Mouse (Mus musculus) myocyte (in vitro differentiated cells): ENCODE results near the gene Rxfp3.

Experiments
- MYOD1 ChIP-seq, 3 experiments: IDR thresholded peaks; one replicate each; pipeline ENCODE4 v1.6.1; 2011; ENCODE audit warnings: control low read depth in 2 of 3, low read depth in 2 of 3, mild to moderate bottlenecking in 2 of 3, moderate library complexity in 1 of 3; ENCODE audit not compliant: insufficient read length in 2 of 3, control insufficient read depth in 1 of 3
- MYOG ChIP-seq, 3 experiments: IDR thresholded peaks; one replicate each; pipeline ENCODE4 v1.6.1; 2011; ENCODE audit warnings: control low read depth in 2 of 3, low read depth in 2 of 3, mild to moderate bottlenecking in 2 of 3; ENCODE audit not compliant: insufficient read length in 2 of 3, control insufficient read depth in 1 of 3, insufficient read depth in 1 of 3
- POLR2A ChIP-seq: IDR thresholded peaks from one replicate; pipeline ENCODE4 v1.6.1; 2011; ENCODE audit warnings: low read depth, mild to moderate bottlenecking, control low read depth, moderate library complexity; ENCODE audit not compliant: insufficient read length
- POLR2AphosphoS2 ChIP-seq: IDR thresholded peaks from one replicate; pipeline ENCODE4 v1.6.1; 2011; ENCODE audit warnings: low read depth, control low read depth; ENCODE audit not compliant: insufficient read length
- REST ChIP-seq: IDR thresholded peaks from one replicate; pipeline ENCODE4 v1.6.1; 2011; ENCODE audit warnings: mild to moderate bottlenecking, control low read depth, moderate library complexity; ENCODE audit not compliant: insufficient read depth, insufficient read length
- TCF12 ChIP-seq: IDR thresholded peaks from one replicate; pipeline ENCODE4 v1.6.1; 2011; ENCODE audit warnings: mild to moderate bottlenecking, control low read depth; ENCODE audit not compliant: poor library complexity, insufficient read depth, severe bottlenecking
- USF1 ChIP-seq: IDR thresholded peaks from one replicate; pipeline ENCODE4 v1.6.1; 2011; ENCODE audit warnings: low read depth, mild to moderate bottlenecking, control low read depth, moderate library complexity

- TF ChIP-seq POLR2A, result no peak
- TF ChIP-seq POLR2AphosphoS2, result no peak
- no peak for TF ChIP-seq USF1
- no peak for TF ChIP-seq MYOD1 (IDR thresholded peaks at IDR 0.05; ENCODE audit: control insufficient read depth in 1 of 3, insufficient read length in 2 of 3, low read depth in 2 of 3)
- no peak for TF ChIP-seq TCF12
- TF ChIP-seq MYOG (IDR thresholded peaks at IDR 0.05; ENCODE audit: control insufficient read depth in 1 of 3, insufficient read depth in 1 of 3, insufficient read length in 2 of 3, low read depth in 2 of 3), result no peak
- TF ChIP-seq REST, result no peak
These were observed 3.4 kb upstream of the Rxfp3 start for GRCm38 (mm10) chr15:11041229-11041628.
